Mouse (Mus musculus): Measurements from ENCODE around the gene Ptprm. TPM values are rescaled to one million over a fixed set of nuclear protein-coding genes. Genes with fewer than 3 reads are reported as not detected.

The Ptprm gene
- polyA plus RNA-seq, 1 experiment from 2014 or later = 1.0 TPM

GRCm38 (mm10) chr17:67165876-67166275, 188.4 kb downstream of the Ptprm start:
- Histone ChIP-seq H3K4me3 (replicated peaks) (no peak overlapping the region), H3K36me3 (no peaks in the 10 kb centered on the region), H3K27ac (no peak overlapping the region), H3K4me2 (no peak overlapping the region), H3K4me1 (replicated peaks) (no peaks in the 10 kb centered on the region), H3K27me3 (no peaks in the 10 kb centered on the region), H3K9me3 (replicated peaks) (0 out of 2 replicates have a peak, but pooled peaks cover 2% of the 10 kb centered on the region), H3K9ac (no peak overlapping the region)
- ATAC-seq (ENCODE audit: low read depth) = no peak
- WGBS (ENCODE audit: insufficient replicate concordance) = 67% methylated on average over 2 of the region's 2 CpGs
- no peak for DNase-seq

- 45% methylated on average over 8 of the region's 8 CpGs for WGBS (ENCODE audit: insufficient replicate concordance)
- no peak overlapping the region for H3K4me2 ChIP-seq
- no peak overlapping the region for H3K9ac ChIP-seq
- H3K4me3 ChIP-seq (replicated peaks) = no peak overlapping the region
- no peaks in the 10 kb centered on the region for H3K36me3 ChIP-seq
- DNase-seq (no peak), ATAC-seq (ENCODE audit: low read depth) (no peak)
- 0 out of 2 replicates have a peak, but pooled peaks cover 2% of the 10 kb centered on the region for H3K9me3 ChIP-seq (replicated peaks)
- no peak overlapping the region for H3K27ac ChIP-seq
- no peaks in the 10 kb centered on the region for H3K4me1 ChIP-seq (replicated peaks)
- no peaks in the 10 kb centered on the region for H3K27me3 ChIP-seq
Observed at GRCm38 (mm10) chr17:67159611-67160010, 194.6 kb downstream of the Ptprm start.

- no peak for ATAC-seq (ENCODE audit: low read depth)
- Histone ChIP-seq H3K9ac (no peak overlapping the region), H3K9me3 (replicated peaks) (no peaks in the 10 kb centered on the region), H3K4me1 (replicated peaks) (no peaks in the 10 kb centered on the region), H3K36me3 (no peaks in the 10 kb centered on the region), H3K27me3 (no peaks in the 10 kb centered on the region), H3K27ac (no peak overlapping the region), H3K4me2 (no peak overlapping the region), H3K4me3 (replicated peaks) (no peak overlapping the region)
- DNase-seq = no peak
- 66% methylated on average over 7 of the region's 7 CpGs for WGBS (ENCODE audit: insufficient replicate concordance)
Observed at GRCm38 (mm10) chr17:67157089-67157752, 197.0 kb downstream of the Ptprm start.

GRCm38 (mm10) chr17:67152218-67152617, 202.0 kb downstream of the Ptprm start:
- DNase-seq = no peak
- no peak for ATAC-seq (ENCODE audit: low read depth)
- H3K36me3 ChIP-seq = no peaks in the 10 kb centered on the region
- H3K4me2 ChIP-seq = no peak overlapping the region
- 54% methylated on average over 3 of the region's 3 CpGs for WGBS (ENCODE audit: insufficient replicate concordance)
- no peak overlapping the region for H3K27ac ChIP-seq
- H3K27me3 ChIP-seq = no peaks in the 10 kb centered on the region
- H3K4me1 ChIP-seq (replicated peaks) = no peaks in the 10 kb centered on the region
- H3K4me3 ChIP-seq (replicated peaks) = no peak overlapping the region
- H3K9me3 ChIP-seq (replicated peaks) = no peaks in the 10 kb centered on the region
- no peak overlapping the region for H3K9ac ChIP-seq

- Histone ChIP-seq H3K4me1 (replicated peaks) (no peaks in the 10 kb centered on the region), H3K4me3 (replicated peaks) (no peak overlapping the region), H3K9me3 (replicated peaks) (no peaks in the 10 kb centered on the region), H3K27ac (no peak overlapping the region), H3K9ac (no peak overlapping the region), H3K36me3 (no peaks in the 10 kb centered on the region), H3K27me3 (no peaks in the 10 kb centered on the region), H3K4me2 (no peak overlapping the region)
- no peak for ATAC-seq (ENCODE audit: low read depth)
- DNase-seq = no peak
- WGBS (ENCODE audit: insufficient replicate concordance) = 55% methylated on average over 2 of the region's 2 CpGs
Observed at GRCm38 (mm10) chr17:67150441-67150840, 203.8 kb downstream of the Ptprm start.

- DNase-seq (no peak), ATAC-seq (ENCODE audit: low read depth) (no peak)
- WGBS (ENCODE audit: insufficient replicate concordance) = 55% methylated on average over 4 of the region's 4 CpGs
- H3K4me2 ChIP-seq = no peak overlapping the region
- H3K4me3 ChIP-seq (replicated peaks) = no peak overlapping the region
- H3K36me3 ChIP-seq = no peaks in the 10 kb centered on the region
- H3K27ac ChIP-seq = no peak overlapping the region
- no peaks in the 10 kb centered on the region for H3K27me3 ChIP-seq
- H3K9me3 ChIP-seq (replicated peaks) = no peaks in the 10 kb centered on the region
- no peak overlapping the region for H3K9ac ChIP-seq
- H3K4me1 ChIP-seq (replicated peaks) = no peaks in the 10 kb centered on the region
Observed at GRCm38 (mm10) chr17:67142183-67142756, 212.0 kb downstream of the Ptprm start.

- H3K4me1 ChIP-seq (replicated peaks) = no peaks in the 10 kb centered on the region
- no peak overlapping the region for H3K9ac ChIP-seq
- H3K27ac ChIP-seq = no peak overlapping the region
- H3K4me3 ChIP-seq (replicated peaks) = no peak overlapping the region
- no peaks in the 10 kb centered on the region for H3K27me3 ChIP-seq
- no peaks in the 10 kb centered on the region for H3K36me3 ChIP-seq
- no peaks in the 10 kb centered on the region for H3K9me3 ChIP-seq (replicated peaks)
- DNase-seq (no peak), ATAC-seq (ENCODE audit: low read depth) (no peak)
- H3K4me2 ChIP-seq = no peak overlapping the region
- WGBS (ENCODE audit: insufficient replicate concordance) = 18% methylated on average over 1 of the region's 1 CpGs
Observed at GRCm38 (mm10) chr17:67140502-67140901, 213.8 kb downstream of the Ptprm start.

- Histone ChIP-seq H3K36me3 (no peaks in the 10 kb centered on the region), H3K4me2 (no peak overlapping the region), H3K4me3 (replicated peaks) (no peak overlapping the region), H3K4me1 (replicated peaks) (no peaks in the 10 kb centered on the region), H3K9me3 (replicated peaks) (no peaks in the 10 kb centered on the region), H3K27ac (no peak overlapping the region), H3K27me3 (no peaks in the 10 kb centered on the region), H3K9ac (no peak overlapping the region)
- ATAC-seq (ENCODE audit: low read depth) (no peak), DNase-seq (no peak)
- 63% methylated on average over 12 of the region's 12 CpGs for WGBS (ENCODE audit: insufficient replicate concordance)
Observed at GRCm38 (mm10) chr17:67138981-67139380, 215.3 kb downstream of the Ptprm start.

- ATAC-seq (ENCODE audit: low read depth) (no peak), DNase-seq (no peak)
- Histone ChIP-seq H3K36me3 (no peaks in the 10 kb centered on the region), H3K4me3 (replicated peaks) (no peak overlapping the region), H3K27me3 (no peaks in the 10 kb centered on the region), H3K9ac (no peak overlapping the region), H3K9me3 (replicated peaks) (no peaks in the 10 kb centered on the region), H3K27ac (no peak overlapping the region), H3K4me2 (no peak overlapping the region), H3K4me1 (replicated peaks) (no peaks in the 10 kb centered on the region; the same call in 1 of the 2 replicates)
- 81% methylated on average over 7 of the region's 7 CpGs for whole genome bisulfite sequencing (ENCODE audit: insufficient replicate concordance)
Observed at GRCm38 (mm10) chr17:67136876-67137275, 217.4 kb downstream of the Ptprm start.

GRCm38 (mm10) chr17:67136421-67136820, 217.8 kb downstream of the Ptprm start:
- Histone ChIP-seq H3K27me3 (no peaks in the 10 kb centered on the region), H3K4me1 (replicated peaks) (no peaks in the 10 kb centered on the region; the same call in 1 of the 2 replicates), H3K27ac (no peak overlapping the region), H3K4me3 (replicated peaks) (no peak overlapping the region), H3K9ac (no peak overlapping the region), H3K36me3 (no peaks in the 10 kb centered on the region), H3K4me2 (no peak overlapping the region), H3K9me3 (replicated peaks) (no peaks in the 10 kb centered on the region)
- ATAC-seq (ENCODE audit: low read depth) (no peak), DNase-seq (no peak)
- 67% methylated on average over 8 of the region's 8 CpGs for WGBS (ENCODE audit: insufficient replicate concordance)

- H3K4me1 ChIP-seq (replicated peaks) = no peaks in the 10 kb centered on the region; the same call in 1 of the 2 replicates
- no peaks in the 10 kb centered on the region for H3K36me3 ChIP-seq
- H3K4me2 ChIP-seq = no peak overlapping the region
- H3K9me3 ChIP-seq (replicated peaks) = no peaks in the 10 kb centered on the region
- ATAC-seq (ENCODE audit: low read depth) (no peak), DNase-seq (no peak)
- no peaks in the 10 kb centered on the region for H3K27me3 ChIP-seq
- H3K27ac ChIP-seq = no peak overlapping the region
- 72% methylated on average over 4 of the region's 4 CpGs for WGBS (ENCODE audit: insufficient replicate concordance)
- H3K4me3 ChIP-seq (replicated peaks) = no peak overlapping the region
- no peak overlapping the region for H3K9ac ChIP-seq
Observed at GRCm38 (mm10) chr17:67134235-67134634, 220.0 kb downstream of the Ptprm start.
